In genomic region chr4:153742241-153742640, GRCm38 (mm10) we compare ENCODE assay signal across 26 mouse cellular contexts.
"Had no signal": no experiment of that assay in that cellular context is flagged by ENCODE, and none has a peak within 500 bp of the region (broad histone marks: within the 10 kb centered on the region; RNA-seq: fewer than 3 reads in every experiment).

No protein-coding gene starts in this region.

- H3K4me3 ChIP-seq: heart, embryonic 10.5 days; heart, embryonic 12.5 days; hindbrain, embryonic 10.5 days; hindbrain, embryonic 12.5 days; kidney, embryonic 15.5 days; limb, embryonic 13.5 days; limb, embryonic 15.5 days; liver, embryonic 12.5 days had no signal

- H3K27me3 ChIP-seq: heart, embryonic 12.5 days; hindbrain, embryonic 12.5 days; kidney, embryonic 15.5 days; limb, embryonic 15.5 days; liver, embryonic 12.5 days had no signal

- H3K27ac ChIP-seq: heart, embryonic 10.5 days; hindbrain, embryonic 10.5 days; hindbrain, embryonic 12.5 days; hindbrain, embryonic 14.5 days; kidney, embryonic 15.5 days; kidney, postnatal 0 days; limb, embryonic 13.5 days; limb, embryonic 15.5 days; liver, embryonic 12.5 days; liver, embryonic 14.5 days had no signal

- H3K4me2 ChIP-seq: heart, embryonic 12.5 days; hindbrain, embryonic 12.5 days; hindbrain, embryonic 14.5 days; kidney, embryonic 15.5 days; limb, embryonic 13.5 days; limb, embryonic 15.5 days; liver, embryonic 12.5 days had no signal

- DNase-seq: gastrocnemius, postnatal 14 days; heart, adult 18-20 months; heart, postnatal 10 days; heart, postnatal 4 days; kidney, adult 11 months; kidney, adult 2 months; kidney, adult 9 months; kidney, postnatal 14 days; kidney, postnatal 36 days; layer of hippocampus, adult 9-11 months; layer of hippocampus, postnatal 36 days; left cerebral cortex, postnatal 4 days had no signal

- H3K9me3 ChIP-seq: heart, embryonic 10.5 days; heart, embryonic 12.5 days; hindbrain, embryonic 12.5 days; kidney, embryonic 15.5 days; limb, embryonic 15.5 days had no signal

- H3K36me3 ChIP-seq: heart, embryonic 10.5 days; heart, embryonic 12.5 days; hindbrain, embryonic 10.5 days; hindbrain, embryonic 12.5 days; kidney, embryonic 15.5 days; limb, embryonic 13.5 days; limb, embryonic 15.5 days; liver, embryonic 12.5 days had no signal

- ATAC-seq: hindbrain, embryonic 16.5 days; inflammation-experienced regulatory T-cells, adult 6 months; intestine, embryonic 16.5 days; liver, embryonic 12.5 days had no signal

- H3K4me1 ChIP-seq: heart, embryonic 12.5 days; hindbrain, embryonic 12.5 days; limb, embryonic 13.5 days; liver, embryonic 12.5 days had no signal

- H3K9ac ChIP-seq: heart, embryonic 12.5 days; hindbrain, embryonic 12.5 days; hindbrain, embryonic 14.5 days; kidney, embryonic 15.5 days; limb, embryonic 13.5 days; limb, embryonic 15.5 days; liver, embryonic 12.5 days; liver, embryonic 14.5 days had no signal
